Mouse (Mus musculus) liver, postnatal 0 days (tissue): ENCODE results near the gene Zfp12.

Experiments
- CTCF ChIP-seq: sonication (generic); IDR thresholded peaks from 2 replicates; pipeline ENCODE4 v1.5.1; 2016; ENCODE audit warnings: antibody characterized with exemption, low read depth
- EP300 ChIP-seq: IDR thresholded peaks from 2 replicates; pipeline ENCODE4 v1.6.1; 2016; ENCODE audit warnings: antibody characterized with exemption, low read depth, mild to moderate bottlenecking

DNA sequence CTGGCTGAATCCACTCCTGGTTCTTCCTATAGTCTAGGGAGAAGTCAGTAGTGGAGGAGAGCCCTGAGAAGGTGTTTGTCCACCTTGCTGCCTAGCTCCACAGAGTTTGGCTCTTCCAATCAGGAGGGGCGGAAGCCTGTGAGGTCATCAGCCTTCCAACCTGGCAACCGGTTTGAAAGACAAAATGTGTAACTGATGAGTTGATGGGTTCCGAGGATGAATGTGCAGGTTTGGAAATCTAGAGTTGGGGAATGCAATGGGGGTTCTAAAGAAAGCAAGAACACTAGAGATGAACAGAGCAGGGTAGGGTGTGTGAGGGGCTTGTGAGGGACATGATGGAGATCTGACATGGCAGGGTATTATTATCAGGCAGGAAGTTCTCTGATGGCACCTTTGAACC lies 8.2 kb upstream of the Zfp12 start, which contains the start of gene Spdye4a:
- no peak for TF ChIP-seq CTCF
- TF ChIP-seq EP300: no peak
